Mouse (Mus musculus) thymus, adult 2 months (tissue): Measurements from ENCODE around the gene Hapln4.

Experiments
- CTCF ChIP-seq: fragments of 200-500 bp; IDR thresholded peaks from 2 replicates; pipeline ENCODE4 v1.5.1; 2012; ENCODE audit warnings: mild to moderate bottlenecking, control low read depth, low read length, moderate library complexity, borderline replicate concordance; ENCODE audit not compliant: control insufficient read depth, poor library complexity, insufficient read depth; ENCODE audit errors: extremely low read depth
- POLR2A ChIP-seq: fragments of 200-500 bp; IDR thresholded peaks from 2 replicates; pipeline ENCODE4 v1.6.1; 2012; ENCODE audit warnings: mild to moderate bottlenecking, low read length, control low read depth, moderate library complexity; ENCODE audit not compliant: control insufficient read depth, poor library complexity, insufficient read depth; ENCODE audit errors: extremely low read depth

DNA sequence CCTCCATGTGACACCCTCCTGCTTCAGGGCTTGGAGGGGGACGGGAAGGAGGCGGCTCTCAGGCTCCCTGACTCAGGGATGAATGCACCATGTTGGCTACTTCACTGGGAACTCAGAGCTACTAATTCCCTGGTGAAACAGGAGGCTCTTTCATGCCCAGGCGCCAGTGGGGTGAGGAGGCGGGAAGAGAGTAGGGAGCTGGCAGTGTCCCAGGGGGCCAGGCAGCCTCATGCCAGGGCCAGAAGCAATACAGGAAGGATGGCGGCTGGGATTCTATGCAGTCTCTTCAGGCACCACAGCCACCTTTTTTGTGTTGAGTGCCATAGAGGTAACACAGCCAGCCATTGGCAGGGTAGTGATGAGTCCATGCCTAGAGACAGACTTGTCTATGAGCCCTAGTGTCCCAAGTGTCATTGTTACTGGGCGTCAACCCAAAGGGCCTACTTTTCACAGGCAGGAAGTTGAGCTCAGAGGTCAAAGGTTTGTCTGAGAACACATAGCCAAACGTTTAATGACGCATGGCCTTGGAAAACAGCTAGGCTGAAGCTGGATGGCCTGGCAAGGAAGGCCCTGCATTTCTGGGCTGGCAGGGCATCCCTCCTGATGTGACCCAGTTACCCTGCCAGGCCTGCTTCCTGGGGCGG is 46.2 kb downstream of the Hapln4 start:
- TF ChIP-seq POLR2A (no peak), CTCF (no peak)
